Mouse (Mus musculus) erythroid progenitor cell, adult 5-6 weeks (primary cell): Measurements from ENCODE around the gene Syk. TPM values are rescaled to one million over a fixed set of nuclear protein-coding genes. Genes with fewer than 3 reads are reported as not detected.

Source experiments
- ATAC-seq: replicated peaks from 2 replicates; pipeline ENCODE4 v1.8.0; 2016; ENCODE audit warnings: moderate number of reproducible peaks, mild to moderate bottlenecking, moderate TSS enrichment, inconsistent platforms; ENCODE audit not compliant: poor library complexity, low FRiP score, severe bottlenecking
- total RNA-seq, 2 experiments: library from RNA; stranded (forward) in 1 of 2; stranded (reverse) in 1 of 2; fragments of 150-400 nt in 1 of 2; fragments of 186-747, 209-891 nt in 1 of 2; gene quantifications; 2 replicates each; pipeline versions ENCODE4 v1.2.3 to v1.2.4; 2015 to 2017; ENCODE audit warnings: low replicate concordance in 2 of 2

Syk gene
- total RNA-seq, 2 experiments from 2014 or later, result 24.4 to 31.9 TPM

DNA sequence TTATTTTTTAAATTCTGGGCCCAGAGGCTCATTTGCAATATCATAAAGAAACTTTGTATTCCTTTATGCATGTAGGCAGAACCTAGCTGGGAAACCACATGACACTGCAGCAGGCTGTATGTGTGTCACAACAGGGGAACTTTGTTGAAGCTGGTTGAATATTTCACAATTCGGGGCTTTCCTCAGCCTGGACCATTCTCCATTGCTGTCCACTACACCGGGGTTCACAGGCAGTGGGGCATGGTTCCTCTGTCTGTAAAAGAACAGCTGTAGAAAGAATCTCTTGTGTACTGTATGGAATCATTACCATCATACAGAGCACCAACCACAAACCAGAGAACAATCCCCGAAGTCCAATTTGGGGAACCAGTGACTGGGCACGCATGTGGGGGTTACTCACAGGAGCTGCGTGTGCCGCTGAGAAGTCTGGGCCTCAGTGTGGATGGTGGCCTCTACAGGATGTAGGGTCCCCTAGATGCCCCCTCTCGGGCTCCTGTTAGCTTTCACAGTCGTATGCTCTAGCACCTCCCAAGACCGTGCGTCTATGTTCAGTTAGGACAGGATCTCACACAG, 53.3 kb downstream of the Syk start:
- ATAC-seq, result no peak

GRCm38 (mm10) chr13:52646566-52646965, 63.6 kb downstream of the Syk start:
- ATAC-seq, result no peak

DNA sequence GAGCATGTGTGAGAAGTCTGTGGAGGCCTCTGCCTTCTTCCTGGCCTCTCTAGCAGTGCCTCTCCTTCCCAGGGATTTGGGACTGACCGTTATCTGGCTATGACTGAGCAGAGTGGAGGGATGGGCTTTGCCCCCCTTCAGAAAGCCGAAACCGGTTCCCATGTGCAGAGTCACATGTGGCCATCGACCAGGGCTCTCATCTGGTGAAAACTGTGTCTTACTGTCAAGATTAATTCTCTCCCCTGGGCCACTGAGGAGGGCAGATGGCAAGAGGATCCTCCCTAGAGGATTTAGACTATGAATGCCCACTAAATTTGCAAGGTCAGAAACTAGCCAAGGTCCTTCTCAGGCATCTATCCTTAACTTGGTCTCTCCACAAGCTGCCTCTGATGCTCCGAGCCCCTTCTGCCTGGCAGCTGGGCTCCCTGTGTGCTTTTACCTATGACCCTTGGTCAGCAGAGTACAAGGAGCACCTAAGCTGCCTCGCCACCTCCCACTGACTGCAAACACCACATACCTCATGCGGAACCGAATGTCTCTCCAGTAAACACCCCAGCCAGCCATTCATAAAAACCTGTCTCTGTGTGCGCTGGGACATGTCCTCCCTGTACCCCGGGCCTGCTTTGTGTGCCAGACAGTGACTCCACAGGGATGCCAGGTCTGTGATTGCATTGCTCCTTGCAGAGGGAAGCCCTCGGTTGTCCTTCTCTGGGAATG, 65.2 kb downstream of the Syk start:
- ATAC-seq, result no peak

GRCm38 (mm10) chr13:52649791-52650418, 66.9 kb downstream of the Syk start:
- ATAC-seq, result no peak

DNA sequence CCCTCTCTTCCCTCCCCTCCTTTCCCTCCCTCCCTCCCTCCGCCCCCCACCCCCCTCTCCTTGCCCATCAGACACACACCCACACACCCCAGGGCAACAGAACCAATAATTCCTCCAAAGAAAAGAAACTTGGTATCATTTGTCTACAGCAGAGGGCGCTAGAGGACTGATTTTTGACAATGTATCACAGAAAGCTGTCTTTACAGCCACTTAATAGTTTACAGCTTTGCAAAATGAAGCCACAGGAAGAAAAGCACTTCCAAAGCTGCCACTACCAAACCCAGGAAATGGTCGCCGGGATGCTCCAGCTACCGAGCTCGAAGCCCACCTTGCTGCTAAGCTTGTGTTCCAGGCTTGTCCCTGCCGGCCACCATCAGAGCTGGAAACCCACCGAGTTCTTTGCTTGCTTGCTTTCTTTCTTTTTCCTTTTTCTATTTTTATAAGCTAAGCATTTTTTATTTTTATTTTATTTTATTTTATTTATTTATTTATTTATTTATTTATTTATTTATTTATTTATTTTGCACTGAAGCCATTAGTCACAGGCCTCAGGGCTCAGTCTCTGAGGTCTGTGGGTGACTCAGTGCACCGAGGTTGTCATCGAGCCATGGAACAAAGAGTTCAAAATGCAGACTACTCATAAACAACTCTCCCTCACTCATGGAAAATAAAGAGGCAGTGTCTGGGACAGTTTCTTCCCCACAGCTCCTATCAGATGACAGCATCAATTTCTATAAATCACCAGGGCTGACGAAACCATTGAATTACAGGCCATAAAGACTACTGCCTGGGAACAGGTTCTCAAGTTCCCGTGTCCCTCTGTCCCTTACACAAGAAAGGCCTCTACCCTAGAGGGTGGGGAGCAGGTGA, 68.6 kb downstream of the Syk start:
- no peak for ATAC-seq

GRCm38 (mm10) chr13:52652253-52652628, 69.3 kb downstream of the Syk start:
- ATAC-seq, result no peak

GRCm38 (mm10) chr13:52654081-52654829, 71.3 kb downstream of the Syk start:
- ATAC-seq, result no peak

DNA sequence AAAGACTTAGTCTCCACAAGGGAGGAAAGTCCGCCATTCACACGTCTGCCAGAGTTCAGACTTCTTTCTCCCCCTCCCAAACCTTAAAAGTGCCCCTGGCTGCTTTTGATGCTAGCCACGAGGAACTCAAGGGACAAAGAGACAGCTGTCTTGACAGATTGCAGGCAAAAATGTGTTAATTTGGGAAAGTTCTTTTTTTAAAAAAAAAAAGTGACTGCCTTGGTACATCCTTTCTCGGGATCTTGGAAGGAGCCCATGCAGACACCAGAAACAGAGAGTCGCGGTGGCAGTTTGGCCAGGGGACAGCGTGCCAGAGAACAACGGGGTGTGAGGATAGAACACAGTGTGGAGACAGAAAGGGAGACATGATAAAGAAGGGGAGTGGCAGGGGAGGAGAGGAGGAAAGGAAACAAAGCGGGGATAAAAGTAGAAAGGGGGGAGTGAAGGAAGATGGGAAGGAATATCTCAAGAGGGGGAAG, 71.9 kb downstream of the Syk start:
- no peak for ATAC-seq

GRCm38 (mm10) chr13:52657966-52658365, 75.0 kb downstream of the Syk start:
- ATAC-seq, result no peak

DNA sequence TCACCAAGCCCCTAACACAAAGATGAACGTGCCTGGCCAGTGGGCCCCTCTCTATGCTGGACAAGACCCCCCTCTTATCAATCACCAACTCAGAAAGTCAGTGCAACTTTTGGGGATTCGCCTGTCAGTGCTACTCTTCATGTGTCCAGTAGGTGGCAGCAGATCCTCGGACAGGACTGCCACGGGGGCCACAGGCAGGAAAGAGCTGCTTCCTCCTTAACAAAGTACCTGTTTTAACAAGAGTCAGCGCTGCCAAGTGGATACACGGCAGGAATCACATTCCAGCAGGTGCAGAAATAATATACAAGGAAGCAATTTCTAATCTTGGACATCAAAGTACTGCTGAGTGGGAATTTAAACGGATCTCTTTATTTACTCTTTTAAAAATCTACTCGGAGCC, 75.5 kb downstream of the Syk start:
- ATAC-seq, result peak; percentile 65; the same call in 1 of the 2 replicates

- no peak for ATAC-seq
These were observed 76.2 kb downstream of the Syk start for GRCm38 (mm10) chr13:52659171-52659665.

- no peak for ATAC-seq
These were observed 86.9 kb downstream of the Syk start for GRCm38 (mm10) chr13:52669889-52670288.

DNA sequence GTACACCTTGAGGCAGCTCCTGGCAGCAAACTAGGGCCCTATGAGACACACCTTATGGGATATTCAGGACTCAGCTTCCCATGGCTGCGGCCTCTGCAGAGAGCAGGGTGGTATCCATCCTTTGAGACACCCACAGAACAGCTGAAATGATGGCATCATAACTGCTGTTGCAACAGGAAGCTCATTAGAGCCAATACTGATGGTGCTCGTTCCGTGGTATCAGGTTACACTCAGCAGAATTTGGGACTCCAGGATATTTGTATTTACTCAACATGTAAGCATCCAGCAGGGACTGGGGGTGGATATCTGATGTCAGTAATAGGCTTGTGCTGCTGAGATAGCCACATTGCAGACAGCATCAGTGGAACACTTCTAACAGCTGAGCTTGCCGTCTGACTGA, 90.3 kb downstream of the Syk start:
- ATAC-seq, result no peak

DNA sequence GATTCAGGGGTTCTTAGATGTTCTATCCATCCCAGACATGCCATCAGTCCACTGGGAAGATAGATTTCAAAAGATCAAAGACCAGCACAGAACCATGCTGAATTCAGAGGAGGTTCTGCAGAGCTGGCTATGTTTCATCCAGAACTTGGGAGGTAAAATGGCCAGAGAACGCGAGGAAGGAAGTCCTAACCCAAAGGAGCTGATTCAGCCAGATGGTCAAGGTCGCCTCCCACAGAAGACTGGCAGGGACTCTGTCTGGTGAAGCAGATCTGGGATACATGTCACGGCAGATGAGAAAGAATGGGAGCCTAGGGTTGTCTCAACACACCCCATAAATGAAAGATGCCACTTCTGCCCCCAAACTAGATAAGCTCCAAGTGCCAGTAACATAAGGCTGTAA, 90.9 kb downstream of the Syk start:
- ATAC-seq, result no peak

DNA sequence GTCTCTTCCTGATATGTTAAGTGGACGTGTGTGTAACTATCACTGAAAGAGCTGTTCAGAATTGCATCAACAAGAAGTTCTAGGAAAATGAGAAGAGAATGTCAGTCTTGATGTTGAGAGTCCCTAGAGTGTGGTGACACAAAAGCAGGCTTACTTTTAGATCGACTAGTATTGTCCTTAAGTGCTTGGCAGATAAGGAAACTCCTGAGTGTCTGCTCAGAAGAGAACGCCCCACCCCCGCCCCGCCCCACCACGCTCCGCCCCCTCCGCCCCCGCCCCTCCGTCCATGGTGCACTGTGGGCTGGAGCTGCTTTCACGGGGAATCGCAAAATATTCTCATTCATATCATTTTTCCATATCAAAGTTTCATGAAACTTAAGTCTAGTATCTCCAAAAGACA, 91.9 kb downstream of the Syk start:
- ATAC-seq, result no peak

- no peak for ATAC-seq
These were observed 92.7 kb downstream of the Syk start for GRCm38 (mm10) chr13:52675526-52676294.

DNA sequence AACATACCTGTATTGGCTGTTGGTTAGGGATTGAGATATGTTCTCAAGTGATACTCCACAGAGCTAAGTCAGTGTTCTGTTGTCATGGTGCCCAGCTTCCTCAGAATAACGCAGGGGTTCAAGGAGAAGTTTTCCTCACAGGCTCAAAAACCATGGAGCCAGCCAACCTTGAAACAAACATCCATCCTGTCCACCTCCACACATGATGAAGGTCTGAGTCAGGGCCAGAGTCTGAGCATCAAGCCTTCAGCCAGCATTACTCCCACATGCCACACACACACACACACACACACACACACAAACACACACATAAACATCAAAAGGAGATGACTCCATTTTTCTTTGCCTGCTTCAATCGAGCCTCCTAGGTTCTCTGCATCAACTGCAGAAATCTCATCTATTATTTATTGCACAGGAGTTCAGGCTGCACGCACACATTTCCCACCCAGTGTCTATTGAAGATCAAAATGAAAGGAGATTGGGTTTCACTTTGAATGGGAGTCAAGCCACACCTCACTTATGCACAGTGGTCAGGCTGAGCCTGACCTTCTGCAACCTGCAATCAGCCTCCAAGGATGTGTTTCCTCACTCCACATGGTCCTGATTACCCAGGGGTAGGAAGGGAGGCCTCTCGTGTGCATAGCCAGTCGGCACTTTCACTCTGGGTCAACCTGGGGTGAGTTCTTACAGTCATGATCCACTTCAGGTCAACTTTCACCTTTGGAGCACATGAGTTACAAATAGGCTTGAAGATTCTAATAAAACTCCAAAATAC, 93.9 kb downstream of the Syk start:
- ATAC-seq, result no peak

DNA sequence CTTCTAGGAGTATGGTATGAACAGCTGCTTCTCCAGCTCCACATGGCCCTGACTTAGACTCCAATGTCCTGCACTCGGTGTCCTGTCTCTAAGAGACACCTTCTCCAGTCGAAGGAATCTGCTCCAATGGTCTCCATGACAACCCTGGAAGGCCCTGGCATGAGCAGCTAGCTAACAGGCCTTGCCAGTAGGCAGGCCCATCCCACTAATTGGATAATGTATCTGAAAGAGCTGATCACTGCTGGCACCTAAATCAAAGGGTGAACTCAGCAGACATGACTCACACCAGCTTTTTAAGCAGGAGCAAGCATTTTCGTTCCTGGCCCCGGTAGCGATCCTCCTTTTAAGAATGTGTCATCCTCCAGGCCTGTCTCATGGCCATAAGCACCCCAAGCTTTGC, 96.9 kb downstream of the Syk start:
- no peak for ATAC-seq
